Mouse (Mus musculus) liver, postnatal 0 days (tissue): ENCODE results near the gene Gm14597.
"Not testable (repeated sequence)": the region's sequence is repeated elsewhere in the genome, so short reads cannot be mapped to it uniquely, and the experiment has no call there.

Experiments
- CTCF ChIP-seq: sonication (generic); IDR thresholded peaks from 2 replicates; pipeline ENCODE4 v1.5.1; 2016; ENCODE audit warnings: antibody characterized with exemption, low read depth
- EP300 ChIP-seq: IDR thresholded peaks from 2 replicates; pipeline ENCODE4 v1.6.1; 2016; ENCODE audit warnings: antibody characterized with exemption, low read depth, mild to moderate bottlenecking

DNA sequence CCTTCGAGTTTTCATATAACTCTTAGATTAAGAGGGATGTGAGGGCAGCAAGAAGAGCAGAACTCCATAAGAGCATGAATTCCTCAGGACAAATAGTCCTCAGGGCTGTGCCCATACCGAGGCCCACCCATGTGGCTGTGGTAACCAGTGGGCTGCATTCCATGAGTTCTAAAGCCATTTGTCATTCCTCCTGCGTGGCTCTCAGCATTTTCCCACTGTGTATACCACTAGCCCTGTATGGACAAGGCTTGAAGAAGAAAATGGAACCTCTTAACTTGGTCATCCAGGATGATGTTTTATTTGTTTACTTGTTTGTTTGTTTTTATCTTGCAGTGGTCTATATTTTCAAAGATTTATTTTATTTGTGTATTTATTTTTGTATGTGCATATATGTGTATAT, 29.3 kb upstream of the Gm14597 start:
- TF ChIP-seq CTCF, EP300: not testable (repeated sequence)
